Mouse (Mus musculus): ENCODE measurements around the gene A830031A19Rik. TPM values are rescaled to one million over a fixed set of nuclear protein-coding genes. Genes with fewer than 3 reads are reported as not detected.

Gene A830031A19Rik
- not detected in 2 replicates for polyA plus RNA-seq (2015; fragmentation: Nextera tagmentation; extraction: Ambion mirVana)

GRCm38 (mm10) chr11:24074634-24075104, at the start of gene A830031A19Rik:
Gene A830031A19Rik (minus strand): TSS chr11:24075054.
- peak within 1 kb of the TSS; percentile 91 for H3K27ac ChIP-seq (ENCODE audit: low read length)
- H3K27me3 ChIP-seq (ENCODE audit: control insufficient read depth, insufficient read depth, low read length) = no peaks in the 10 kb centered on the region
- H3K36me3 ChIP-seq (ENCODE audit: control insufficient read depth, insufficient read depth, low read length) = no peaks in the 10 kb centered on the region
- no peak for ATAC-seq (ENCODE audit: insufficient read depth, low FRiP score)
- peak within 1 kb of the TSS; percentile 87 for H3K9ac ChIP-seq (ENCODE audit: low read length)
- peaks cover 11% of the 10 kb centered on the region; the same call in 1 of the 2 replicates for H3K4me1 ChIP-seq (ENCODE audit: control insufficient read depth, insufficient read depth, low read length)
- peak within 1 kb of the TSS; percentile 73 for H3K4me3 ChIP-seq (replicated peaks; ENCODE audit: low read length)
- peak within 1 kb of the TSS; percentile 98 for H3K4me2 ChIP-seq (ENCODE audit: low read depth, low read length)
- no peaks in the 10 kb centered on the region for H3K9me3 ChIP-seq (replicated peaks; ENCODE audit: control insufficient read depth, low read length)
- 0% methylated on average over 11 of the region's 11 CpGs for WGBS

GRCm38 (mm10) chr11:24123991-24124390, 49.1 kb upstream of the A830031A19Rik start:
- no peak overlapping the region for H3K27ac ChIP-seq (ENCODE audit: low read length)
- no peak overlapping the region for H3K4me2 ChIP-seq (ENCODE audit: low read depth, low read length)
- H3K36me3 ChIP-seq (ENCODE audit: control insufficient read depth, insufficient read depth, low read length) = no peaks in the 10 kb centered on the region
- H3K9ac ChIP-seq (ENCODE audit: low read length) = no peak overlapping the region
- WGBS = 87% methylated on average over 2 of the region's 2 CpGs
- peaks cover 16% of the 10 kb centered on the region; the same call in 1 of the 2 replicates for H3K4me1 ChIP-seq (ENCODE audit: control insufficient read depth, insufficient read depth, low read length)
- ATAC-seq (ENCODE audit: insufficient read depth, low FRiP score) = no peak
- no peaks in the 10 kb centered on the region for H3K27me3 ChIP-seq (ENCODE audit: control insufficient read depth, insufficient read depth, low read length)
- H3K4me3 ChIP-seq (replicated peaks; ENCODE audit: low read length) = no peak overlapping the region
- H3K9me3 ChIP-seq (replicated peaks; ENCODE audit: control insufficient read depth, low read length) = no peaks in the 10 kb centered on the region

GRCm38 (mm10) chr11:24122899-24123298, 48.0 kb upstream of the A830031A19Rik start:
- no peak for ATAC-seq (ENCODE audit: insufficient read depth, low FRiP score)
- Histone ChIP-seq H3K36me3 (ENCODE audit: control insufficient read depth, insufficient read depth, low read length) (no peaks in the 10 kb centered on the region), H3K4me3 (replicated peaks; ENCODE audit: low read length) (no peak overlapping the region), H3K27ac (ENCODE audit: low read length) (no peak overlapping the region), H3K27me3 (ENCODE audit: control insufficient read depth, insufficient read depth, low read length) (no peaks in the 10 kb centered on the region), H3K9me3 (replicated peaks; ENCODE audit: control insufficient read depth, low read length) (no peaks in the 10 kb centered on the region), H3K9ac (ENCODE audit: low read length) (no peak overlapping the region), H3K4me2 (ENCODE audit: low read depth, low read length) (no peak overlapping the region), H3K4me1 (ENCODE audit: control insufficient read depth, insufficient read depth, low read length) (peaks cover 14% of the 10 kb centered on the region; the same call in 1 of the 2 replicates)
- 67% methylated on average over 7 of the region's 7 CpGs for WGBS

GRCm38 (mm10) chr11:24121136-24121535, 46.3 kb upstream of the A830031A19Rik start:
- H3K27me3 ChIP-seq (ENCODE audit: control insufficient read depth, insufficient read depth, low read length) = no peaks in the 10 kb centered on the region
- no peak overlapping the region for H3K27ac ChIP-seq (ENCODE audit: low read length)
- H3K4me2 ChIP-seq (ENCODE audit: low read depth, low read length) = no peak overlapping the region
- 80% methylated on average over 9 of the region's 9 CpGs for WGBS
- no peaks in the 10 kb centered on the region for H3K36me3 ChIP-seq (ENCODE audit: control insufficient read depth, insufficient read depth, low read length)
- H3K4me1 ChIP-seq (ENCODE audit: control insufficient read depth, insufficient read depth, low read length) = 0 out of 2 replicates have a peak, but pooled peaks cover 8% of the 10 kb centered on the region
- H3K4me3 ChIP-seq (replicated peaks; ENCODE audit: low read length) = no peak overlapping the region
- H3K9ac ChIP-seq (ENCODE audit: low read length) = no peak overlapping the region
- H3K9me3 ChIP-seq (replicated peaks; ENCODE audit: control insufficient read depth, low read length) = no peaks in the 10 kb centered on the region
- ATAC-seq (ENCODE audit: insufficient read depth, low FRiP score) = no peak

- Histone ChIP-seq H3K4me2 (ENCODE audit: low read depth, low read length) (no peak overlapping the region), H3K36me3 (ENCODE audit: control insufficient read depth, insufficient read depth, low read length) (no peaks in the 10 kb centered on the region), H3K4me3 (replicated peaks; ENCODE audit: low read length) (no peak overlapping the region), H3K9ac (ENCODE audit: low read length) (no peak overlapping the region), H3K27ac (ENCODE audit: low read length) (no peak overlapping the region), H3K9me3 (replicated peaks; ENCODE audit: control insufficient read depth, low read length) (no peaks in the 10 kb centered on the region), H3K27me3 (ENCODE audit: control insufficient read depth, insufficient read depth, low read length) (no peaks in the 10 kb centered on the region), H3K4me1 (ENCODE audit: control insufficient read depth, insufficient read depth, low read length) (peaks cover 13% of the 10 kb centered on the region; the same call in 1 of the 2 replicates)
- WGBS = 56% methylated on average over 7 of the region's 7 CpGs
- no peak for ATAC-seq (ENCODE audit: insufficient read depth, low FRiP score)
Observed at GRCm38 (mm10) chr11:24116582-24117318, 41.9 kb upstream of the A830031A19Rik start.

- WGBS = 88% methylated on average over 2 of the region's 2 CpGs
Observed at GRCm38 (mm10) chr11:24116041-24116440, 41.2 kb upstream of the A830031A19Rik start.

GRCm38 (mm10) chr11:24115017-24115752, 40.3 kb upstream of the A830031A19Rik start:
- ATAC-seq (ENCODE audit: insufficient read depth, low FRiP score) = no peak
- Histone ChIP-seq H3K9me3 (replicated peaks; ENCODE audit: control insufficient read depth, low read length) (no peaks in the 10 kb centered on the region), H3K4me2 (ENCODE audit: low read depth, low read length) (no peak overlapping the region), H3K4me1 (ENCODE audit: control insufficient read depth, insufficient read depth, low read length) (peaks cover 13% of the 10 kb centered on the region; the same call in 1 of the 2 replicates), H3K27ac (ENCODE audit: low read length) (no peak overlapping the region), H3K36me3 (ENCODE audit: control insufficient read depth, insufficient read depth, low read length) (no peaks in the 10 kb centered on the region), H3K4me3 (replicated peaks; ENCODE audit: low read length) (no peak overlapping the region), H3K9ac (ENCODE audit: low read length) (no peak overlapping the region), H3K27me3 (ENCODE audit: control insufficient read depth, insufficient read depth, low read length) (no peaks in the 10 kb centered on the region)
- 60% methylated on average over 12 of the region's 12 CpGs for WGBS

More at GRCm38 (mm10) chr11:24116041-24116440, 41.2 kb upstream of the A830031A19Rik start:
- peaks cover 13% of the 10 kb centered on the region; the same call in 1 of the 2 replicates for H3K4me1 ChIP-seq (ENCODE audit: control insufficient read depth, insufficient read depth, low read length)
- no peak for ATAC-seq (ENCODE audit: insufficient read depth, low FRiP score)
- no peak overlapping the region for H3K9ac ChIP-seq (ENCODE audit: low read length)
- no peak overlapping the region for H3K4me2 ChIP-seq (ENCODE audit: low read depth, low read length)
- H3K9me3 ChIP-seq (replicated peaks; ENCODE audit: control insufficient read depth, low read length) = no peaks in the 10 kb centered on the region
- H3K27ac ChIP-seq (ENCODE audit: low read length) = no peak overlapping the region
- H3K4me3 ChIP-seq (replicated peaks; ENCODE audit: low read length) = no peak overlapping the region
- H3K36me3 ChIP-seq (ENCODE audit: control insufficient read depth, insufficient read depth, low read length) = no peaks in the 10 kb centered on the region
- no peaks in the 10 kb centered on the region for H3K27me3 ChIP-seq (ENCODE audit: control insufficient read depth, insufficient read depth, low read length)

- H3K4me3 ChIP-seq (replicated peaks; ENCODE audit: low read length) = no peak overlapping the region
- H3K36me3 ChIP-seq (ENCODE audit: control insufficient read depth, insufficient read depth, low read length) = no peaks in the 10 kb centered on the region
- H3K4me2 ChIP-seq (ENCODE audit: low read depth, low read length) = no peak overlapping the region
- H3K9me3 ChIP-seq (replicated peaks; ENCODE audit: control insufficient read depth, low read length) = no peaks in the 10 kb centered on the region
- ATAC-seq (ENCODE audit: insufficient read depth, low FRiP score) = no peak
- 52% methylated on average over 6 of the region's 6 CpGs for WGBS
- no peak overlapping the region for H3K9ac ChIP-seq (ENCODE audit: low read length)
- no peak overlapping the region for H3K27ac ChIP-seq (ENCODE audit: low read length)
- no peaks in the 10 kb centered on the region for H3K27me3 ChIP-seq (ENCODE audit: control insufficient read depth, insufficient read depth, low read length)
- H3K4me1 ChIP-seq (ENCODE audit: control insufficient read depth, insufficient read depth, low read length) = peaks cover 18% of the 10 kb centered on the region
Observed at GRCm38 (mm10) chr11:24111720-24112119, 36.9 kb upstream of the A830031A19Rik start.

GRCm38 (mm10) chr11:24110113-24110512, 35.3 kb upstream of the A830031A19Rik start:
- Histone ChIP-seq H3K27ac (ENCODE audit: low read length) (no peak overlapping the region), H3K4me3 (replicated peaks; ENCODE audit: low read length) (no peak overlapping the region), H3K36me3 (ENCODE audit: control insufficient read depth, insufficient read depth, low read length) (no peaks in the 10 kb centered on the region), H3K9ac (ENCODE audit: low read length) (no peak overlapping the region), H3K27me3 (ENCODE audit: control insufficient read depth, insufficient read depth, low read length) (no peaks in the 10 kb centered on the region), H3K9me3 (replicated peaks; ENCODE audit: control insufficient read depth, low read length) (no peaks in the 10 kb centered on the region), H3K4me1 (ENCODE audit: control insufficient read depth, insufficient read depth, low read length) (peaks cover 19% of the 10 kb centered on the region), H3K4me2 (ENCODE audit: low read depth, low read length) (no peak overlapping the region)
- 75% methylated on average over 2 of the region's 2 CpGs for WGBS
- ATAC-seq (ENCODE audit: insufficient read depth, low FRiP score) = no peak

Data from stomach, embryonic 16.5 days (tissue).